Mouse (Mus musculus): ENCODE measurements at regions not wholly inside any gene's neighbourhood (a gene's known extent, or its start where the extent isn't known, plus 50 kb on each side); places are given as distances from the start of the nearest gene placed in this dataset.

DNA sequence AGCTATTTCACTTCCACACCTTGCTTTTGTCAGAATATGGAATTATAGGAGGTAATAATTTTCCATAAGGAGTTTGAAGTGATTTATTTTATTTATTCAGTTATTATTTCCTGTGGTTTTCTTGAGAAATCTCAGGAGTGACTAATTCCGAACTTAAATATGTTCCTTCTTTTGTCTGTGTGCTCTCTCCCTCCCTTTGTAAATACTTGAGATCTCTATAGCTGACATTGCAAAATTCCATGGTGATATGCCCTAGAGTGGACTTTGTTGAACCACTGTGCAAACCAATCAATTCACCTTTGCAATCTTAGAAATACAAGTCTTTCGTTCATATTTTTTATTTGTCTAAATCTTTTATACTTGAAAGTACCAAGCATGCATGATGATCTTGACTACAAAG lies 478.8 kb upstream of the Gm9747 start:
- TF ChIP-seq CHD2 (IDR thresholded peaks at IDR 0.05; ENCODE audit: low read depth, low read length) (no peak), HCFC1 (IDR thresholded peaks at IDR 0.05; ENCODE audit: borderline replicate concordance, insufficient read depth, low read length) (no peak), ZNF384 (IDR thresholded peaks at IDR 0.05; ENCODE audit: low read depth, low read length) (no peak), ZC3H11A (IDR thresholded peaks at IDR 0.05; ENCODE audit: borderline replicate concordance, low read depth, low read length) (no peak), MAFK (IDR thresholded peaks at IDR 0.05; ENCODE audit: insufficient read depth, low read depth, low read length) (no peak)
- DNase-seq (ENCODE audit: low read depth, low spot score), result no peak
- no peak overlapping the region for H3K27ac ChIP-seq (ENCODE audit: insufficient read depth, low read depth, low read length, poor library complexity, severe bottlenecking)
- H3K9me3 ChIP-seq (ENCODE audit: control insufficient read depth, insufficient read depth, low read depth, low read length), result no peaks in the 10 kb centered on the region
- no peaks in the 10 kb centered on the region for H3K4me1 ChIP-seq (ENCODE audit: control insufficient read depth in 2 of 2, insufficient read depth in 2 of 2, low read length in 2 of 2, poor library complexity in 1 of 2)
- no peak overlapping the region for H3K4me3 ChIP-seq (ENCODE audit: insufficient read depth in 1 of 2, low read depth in 1 of 2, low read length in 2 of 2, poor library complexity in 1 of 2, severe bottlenecking in 1 of 2)
- no peaks in the 10 kb centered on the region for H3K36me3 ChIP-seq (ENCODE audit: control insufficient read depth, insufficient read depth, low read length, poor library complexity, severe bottlenecking)
- in situ Hi-C loops (cut with MboI; ENCODE audit: low sequenced_read_pairs in 2 of 2, unreplicated experiment in 2 of 2), result no loop called here
- no peak overlapping the region for H3K9ac ChIP-seq (ENCODE audit: insufficient read depth, low read depth, low read length, poor library complexity, severe bottlenecking)

DNA sequence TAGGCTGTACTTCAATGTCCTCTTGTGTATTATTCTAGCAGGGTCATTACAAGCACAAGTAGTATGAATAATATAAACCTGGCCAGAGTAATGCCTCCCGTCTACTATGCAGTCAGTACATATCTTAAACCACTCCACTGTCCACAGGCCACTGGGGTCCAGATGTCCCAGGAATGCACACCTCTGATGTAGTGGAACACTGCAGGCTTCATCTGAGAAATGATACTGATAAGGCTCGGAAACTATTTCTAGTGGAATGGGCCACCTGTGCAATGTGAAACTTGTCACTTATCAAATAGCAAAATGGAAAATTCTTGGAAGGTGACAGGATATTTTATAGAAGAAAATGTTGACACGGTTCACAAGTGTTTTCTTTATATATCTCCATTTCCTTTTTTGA lies 477.6 kb upstream of the Gm9747 start:
- no peak for TF ChIP-seq ZNF384 (IDR thresholded peaks at IDR 0.05; ENCODE audit: low read depth, low read length)
- TF ChIP-seq ZC3H11A (IDR thresholded peaks at IDR 0.05; ENCODE audit: borderline replicate concordance, low read depth, low read length), result no peak
- TF ChIP-seq MAFK (IDR thresholded peaks at IDR 0.05; ENCODE audit: insufficient read depth, low read depth, low read length), result no peak
- no peak for TF ChIP-seq CHD2 (IDR thresholded peaks at IDR 0.05; ENCODE audit: low read depth, low read length)
- TF ChIP-seq HCFC1 (IDR thresholded peaks at IDR 0.05; ENCODE audit: borderline replicate concordance, insufficient read depth, low read length), result no peak
- in situ Hi-C loops (cut with MboI; ENCODE audit: low sequenced_read_pairs in 2 of 2, unreplicated experiment in 2 of 2), result no loop called here
- Histone ChIP-seq H3K9me3 (ENCODE audit: control insufficient read depth, insufficient read depth, low read depth, low read length) (no peaks in the 10 kb centered on the region), H3K9ac (ENCODE audit: insufficient read depth, low read depth, low read length, poor library complexity, severe bottlenecking) (no peak overlapping the region), H3K27ac (ENCODE audit: insufficient read depth, low read depth, low read length, poor library complexity, severe bottlenecking) (no peak overlapping the region), H3K4me1 (ENCODE audit: control insufficient read depth in 2 of 2, insufficient read depth in 2 of 2, low read length in 2 of 2, poor library complexity in 1 of 2) (no peaks in the 10 kb centered on the region), H3K36me3 (ENCODE audit: control insufficient read depth, insufficient read depth, low read length, poor library complexity, severe bottlenecking) (no peaks in the 10 kb centered on the region), H3K4me3 (ENCODE audit: insufficient read depth in 1 of 2, low read depth in 1 of 2, low read length in 2 of 2, poor library complexity in 1 of 2, severe bottlenecking in 1 of 2) (no peak overlapping the region)
- no peak for DNase-seq (ENCODE audit: low read depth, low spot score)

- H3K9me3 ChIP-seq (ENCODE audit: control insufficient read depth, insufficient read depth, low read depth, low read length), result no peaks in the 10 kb centered on the region
- H3K4me1 ChIP-seq (ENCODE audit: control insufficient read depth in 2 of 2, insufficient read depth in 2 of 2, low read length in 2 of 2, poor library complexity in 1 of 2), result no peaks in the 10 kb centered on the region
- TF ChIP-seq ZNF384 (IDR thresholded peaks at IDR 0.05; ENCODE audit: low read depth, low read length) (no peak), ZC3H11A (IDR thresholded peaks at IDR 0.05; ENCODE audit: borderline replicate concordance, low read depth, low read length) (no peak)
- H3K36me3 ChIP-seq (ENCODE audit: control insufficient read depth, insufficient read depth, low read length, poor library complexity, severe bottlenecking), result no peaks in the 10 kb centered on the region
- H3K4me3 ChIP-seq (ENCODE audit: insufficient read depth in 1 of 2, low read depth in 1 of 2, low read length in 2 of 2, poor library complexity in 1 of 2, severe bottlenecking in 1 of 2), result no peak overlapping the region
- H3K9ac ChIP-seq (ENCODE audit: insufficient read depth, low read depth, low read length, poor library complexity, severe bottlenecking), result no peak overlapping the region
- H3K27ac ChIP-seq (ENCODE audit: insufficient read depth, low read depth, low read length, poor library complexity, severe bottlenecking), result no peak overlapping the region
- DNase-seq (ENCODE audit: low read depth, low spot score), result no peak
- in situ Hi-C loops (cut with MboI; ENCODE audit: low sequenced_read_pairs in 2 of 2, unreplicated experiment in 2 of 2), result no loop called here
These were observed 477.2 kb upstream of the Gm9747 start for GRCm38 (mm10) chr1:81755694-81756093.

GRCm38 (mm10) chr1:81759919-81760318 lies 473.0 kb upstream of the Gm9747 start:
- in situ Hi-C loops (cut with MboI; ENCODE audit: low sequenced_read_pairs in 2 of 2, unreplicated experiment in 2 of 2), result no loop called here
- Histone ChIP-seq H3K36me3 (ENCODE audit: control insufficient read depth, insufficient read depth, low read length, poor library complexity, severe bottlenecking) (no peaks in the 10 kb centered on the region), H3K4me1 (ENCODE audit: control insufficient read depth in 2 of 2, insufficient read depth in 2 of 2, low read length in 2 of 2, poor library complexity in 1 of 2) (no peaks in the 10 kb centered on the region), H3K27ac (ENCODE audit: insufficient read depth, low read depth, low read length, poor library complexity, severe bottlenecking) (no peak overlapping the region), H3K4me3 (ENCODE audit: insufficient read depth in 1 of 2, low read depth in 1 of 2, low read length in 2 of 2, poor library complexity in 1 of 2, severe bottlenecking in 1 of 2) (no peak overlapping the region), H3K9me3 (ENCODE audit: control insufficient read depth, insufficient read depth, low read depth, low read length) (no peaks in the 10 kb centered on the region), H3K9ac (ENCODE audit: insufficient read depth, low read depth, low read length, poor library complexity, severe bottlenecking) (no peak overlapping the region)
- no peak for TF ChIP-seq CHD2 (IDR thresholded peaks at IDR 0.05; ENCODE audit: low read depth, low read length)
- TF ChIP-seq ZNF384 (IDR thresholded peaks at IDR 0.05; ENCODE audit: low read depth, low read length), result no peak
- no peak for TF ChIP-seq HCFC1 (IDR thresholded peaks at IDR 0.05; ENCODE audit: borderline replicate concordance, insufficient read depth, low read length)
- TF ChIP-seq MAFK (IDR thresholded peaks at IDR 0.05; ENCODE audit: insufficient read depth, low read depth, low read length), result no peak
- TF ChIP-seq ZC3H11A (IDR thresholded peaks at IDR 0.05; ENCODE audit: borderline replicate concordance, low read depth, low read length), result no peak
- no peak for DNase-seq (ENCODE audit: low read depth, low spot score)

- no peaks in the 10 kb centered on the region for H3K9me3 ChIP-seq (ENCODE audit: control insufficient read depth, insufficient read depth, low read depth, low read length)
- H3K4me1 ChIP-seq (ENCODE audit: control insufficient read depth in 2 of 2, insufficient read depth in 2 of 2, low read length in 2 of 2, poor library complexity in 1 of 2), result no peaks in the 10 kb centered on the region
- in situ Hi-C loops (cut with MboI; ENCODE audit: low sequenced_read_pairs in 2 of 2, unreplicated experiment in 2 of 2), result no loop called here
- H3K27ac ChIP-seq (ENCODE audit: insufficient read depth, low read depth, low read length, poor library complexity, severe bottlenecking), result no peak overlapping the region
- DNase-seq (ENCODE audit: low read depth, low spot score), result no peak
- H3K4me3 ChIP-seq (ENCODE audit: insufficient read depth in 1 of 2, low read depth in 1 of 2, low read length in 2 of 2, poor library complexity in 1 of 2, severe bottlenecking in 1 of 2), result no peak overlapping the region
- no peak overlapping the region for H3K9ac ChIP-seq (ENCODE audit: insufficient read depth, low read depth, low read length, poor library complexity, severe bottlenecking)
- H3K36me3 ChIP-seq (ENCODE audit: control insufficient read depth, insufficient read depth, low read length, poor library complexity, severe bottlenecking), result no peaks in the 10 kb centered on the region
- TF ChIP-seq ZNF384 (IDR thresholded peaks at IDR 0.05; ENCODE audit: low read depth, low read length) (no peak), HCFC1 (IDR thresholded peaks at IDR 0.05; ENCODE audit: borderline replicate concordance, insufficient read depth, low read length) (no peak), CHD2 (IDR thresholded peaks at IDR 0.05; ENCODE audit: low read depth, low read length) (no peak), MAFK (IDR thresholded peaks at IDR 0.05; ENCODE audit: insufficient read depth, low read depth, low read length) (no peak), ZC3H11A (IDR thresholded peaks at IDR 0.05; ENCODE audit: borderline replicate concordance, low read depth, low read length) (no peak)
These were observed 461.2 kb upstream of the Gm9747 start for GRCm38 (mm10) chr1:81771704-81772103.
